Mouse (Mus musculus) heart, embryonic 16.5 days (tissue): ENCODE data around the gene Zar1. TPM values are rescaled to one million over a fixed set of nuclear protein-coding genes. Genes with fewer than 3 reads are reported as not detected.
A peak's percentile ranks its signal among the peaks of the same experiment; 100 is the strongest.
"Not testable (repeated sequence)": the region's sequence is repeated elsewhere in the genome, so short reads cannot be mapped to it uniquely, and the experiment has no call there.

Experiments used
- ATAC-seq: fragments of 200-750 bp; cut with Nextera tagmentation; replicated peaks from 2 replicates; pipeline ENCODE4 v1.8.0; 2017; ENCODE audit warnings: moderate number of reproducible peaks; ENCODE audit not compliant: insufficient read depth, low FRiP score; ENCODE audit errors: extremely low read depth
- H3K27ac ChIP-seq: fragments of 300-500 bp; sonication (generic); 2 replicates; pipeline ENCODE4 v1.5.1; 2014; ENCODE audit warnings: mild to moderate bottlenecking, low read length, control low read depth, moderate library complexity
- H3K27me3 ChIP-seq: fragments of 300-500 bp; sonication (generic); 2 replicates; pipeline ENCODE4 v1.6.1; 2014; ENCODE audit warnings: low read length, mixed read lengths; ENCODE audit not compliant: control insufficient read depth, insufficient read depth
- H3K36me3 ChIP-seq: fragments of 300-500 bp; sonication (generic); 2 replicates; pipeline ENCODE4 v1.6.1; 2014; ENCODE audit not compliant: control insufficient read depth, insufficient read depth
- H3K4me1 ChIP-seq: fragments of 300-500 bp; sonication (generic); 2 replicates; pipeline ENCODE4 v1.6.1; 2014; ENCODE audit warnings: low read length, mixed read lengths; ENCODE audit not compliant: control insufficient read depth, insufficient read depth
- H3K4me2 ChIP-seq: fragments of 300-500 bp; sonication (generic); 2 replicates; pipeline ENCODE4 v1.6.1; 2014; ENCODE audit warnings: low read depth, mild to moderate bottlenecking, control low read depth, low read length
- H3K4me3 ChIP-seq: fragments of 300-500 bp; sonication (generic); 2 replicates; pipeline ENCODE4 v1.5.1; 2014; ENCODE audit warnings: mild to moderate bottlenecking, control low read depth, low read length
- H3K9ac ChIP-seq: fragments of 300-500 bp; sonication (generic); 2 replicates; pipeline ENCODE4 v1.6.1; 2014; ENCODE audit warnings: low read length, control low read depth
- H3K9me3 ChIP-seq: fragments of 300-500 bp; sonication (generic); replicated peaks from 2 replicates; pipeline ENCODE4 v1.6.1; 2016; ENCODE audit warnings: low read length; ENCODE audit not compliant: control insufficient read depth
- WGBS: fragments of 180-500 bp; shearing (Covaris S2); extraction: QIAGEN DNeasy Blood & Tissue Kit; methylation state at CpG from one replicate; pipeline ENCODE4 v1.1.7; 2014; 5-methylcytosine and 5-hydroxymethylcytosine counted together
- polyA plus RNA-seq: library from polyadenylated mRNA; unstranded; fragments of >200 nt; fragmentation: Nextera tagmentation; extraction: Ambion mirVana; gene quantifications from 2 replicates; pipeline ENCODE4 v1.2.1, GENCODE M21; 2015

Gene Zar1
- polyA plus RNA-seq, 1 experiment from 2014 or later: 0.12 TPM

GRCm38 (mm10) chr5:72580088-72580969, 725 bp downstream of the Zar1 start:
- not testable (repeated sequence) for H3K36me3 ChIP-seq, H3K27me3 ChIP-seq, H3K9me3 ChIP-seq, H3K4me1 ChIP-seq, H3K27ac ChIP-seq
- peak; percentile 52; the same call in 1 of the 2 replicates for ATAC-seq
- H3K4me3 ChIP-seq: peak overlapping the region; percentile 57
- WGBS: 5% methylated on average over 59 of the region's 73 CpGs
- H3K9ac ChIP-seq: peak overlapping the region; percentile 47
- peak overlapping the region; percentile 82 for H3K4me2 ChIP-seq

DNA sequence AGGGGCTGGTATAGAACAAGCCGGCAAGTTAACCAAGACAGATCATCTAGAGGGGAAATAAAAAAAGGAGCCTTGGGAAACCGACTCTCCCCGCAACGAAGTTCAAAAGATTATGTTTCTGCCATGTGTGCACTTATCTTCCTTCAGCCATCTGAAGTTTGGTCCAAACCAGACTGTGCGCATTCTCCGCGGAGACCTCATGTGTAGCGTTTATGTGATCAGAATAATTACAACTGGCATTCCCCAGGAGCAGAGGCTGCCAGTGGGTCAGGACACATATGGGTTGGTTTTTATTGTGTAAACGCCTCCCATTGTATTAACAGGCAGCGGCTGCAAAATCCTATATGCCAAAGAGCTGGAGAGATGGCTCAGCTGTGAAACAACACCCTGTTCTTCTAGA, 1.5 kb downstream of the Zar1 start:
- H3K36me3 ChIP-seq, ATAC-seq, H3K27ac ChIP-seq, H3K9ac ChIP-seq, H3K27me3 ChIP-seq, H3K9me3 ChIP-seq, H3K4me3 ChIP-seq, H3K4me2 ChIP-seq, H3K4me1 ChIP-seq: not testable (repeated sequence)
- WGBS: 66% methylated on average over 10 of the region's 10 CpGs

DNA sequence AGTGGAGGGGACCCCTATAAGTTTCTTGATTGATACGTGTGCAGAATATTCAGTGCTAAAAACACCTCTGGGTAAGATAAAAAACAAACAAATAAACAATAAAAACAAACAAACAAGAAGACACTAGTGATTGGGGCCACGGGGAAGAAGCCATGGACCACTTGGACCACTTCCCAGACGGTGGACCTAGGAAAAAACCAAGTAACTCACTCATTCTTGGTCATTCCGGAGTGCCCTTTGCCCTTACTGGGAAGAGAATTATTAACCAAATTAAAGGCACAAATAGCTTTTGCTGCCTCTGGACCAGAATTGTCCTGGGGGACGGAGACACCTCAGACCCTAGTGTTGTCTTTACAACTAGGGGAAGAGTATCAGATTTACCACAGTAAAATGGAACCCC, 15.4 kb downstream of the Zar1 start:
- Histone ChIP-seq H3K9me3 (peaks cover 16% of the 10 kb centered on the region), H3K4me1 (no peaks in the 10 kb centered on the region), H3K4me3 (no peak overlapping the region), H3K4me2 (no peak overlapping the region), H3K9ac (no peak overlapping the region), H3K27ac (no peak overlapping the region), H3K27me3 (no peaks in the 10 kb centered on the region), H3K36me3 (no peaks in the 10 kb centered on the region)
- no peak for ATAC-seq
- 88% methylated on average over 5 of the region's 5 CpGs for WGBS

- 41% methylated on average over 2 of the region's 2 CpGs for WGBS
- H3K4me3 ChIP-seq, H3K27me3 ChIP-seq, ATAC-seq, H3K9ac ChIP-seq, H3K9me3 ChIP-seq, H3K36me3 ChIP-seq, H3K4me1 ChIP-seq, H3K27ac ChIP-seq, H3K4me2 ChIP-seq: not testable (repeated sequence)
Measured at GRCm38 (mm10) chr5:72563183-72563582, 17.9 kb downstream of the Zar1 start.

GRCm38 (mm10) chr5:72560976-72561628, 20.0 kb downstream of the Zar1 start:
- Histone ChIP-seq H3K4me3 (no peak overlapping the region), H3K9me3 (peaks cover 3% of the 10 kb centered on the region; the same call in 1 of the 2 replicates), H3K4me1 (peaks cover 6% of the 10 kb centered on the region), H3K9ac (no peak overlapping the region), H3K27ac (no peak overlapping the region), H3K36me3 (no peaks in the 10 kb centered on the region), H3K27me3 (no peaks in the 10 kb centered on the region), H3K4me2 (no peak overlapping the region)
- WGBS: 50% methylated on average over 3 of the region's 3 CpGs
- no peak for ATAC-seq

GRCm38 (mm10) chr5:72559544-72560049, 21.5 kb downstream of the Zar1 start, which contains the start of gene Nfxl1:
TSS of gene Nfxl1 (minus strand) at chr5:72559684.
- ATAC-seq: peak; percentile 95
- Histone ChIP-seq H3K27ac (0 out of 2 replicates have a peak within 1 kb of the TSS, but pooled peaks have one; percentile 23), H3K4me2 (peak within 1 kb of the TSS; percentile 77), H3K4me3 (peak within 1 kb of the TSS; percentile 60), H3K9ac (peak within 1 kb of the TSS; percentile 74), H3K9me3 (peaks cover 3% of the 10 kb centered on the region; the same call in 1 of the 2 replicates), H3K36me3 (peaks cover 3% of the 10 kb centered on the region; the same call in 1 of the 2 replicates), H3K27me3 (no peaks in the 10 kb centered on the region), H3K4me1 (peaks cover 6% of the 10 kb centered on the region)
- WGBS: under 1% methylated on average over 42 of the region's 42 CpGs

- Histone ChIP-seq H3K4me2 (peak overlapping the region; percentile 77), H3K4me1 (peaks cover 6% of the 10 kb centered on the region), H3K27me3 (no peaks in the 10 kb centered on the region), H3K4me3 (peak overlapping the region; percentile 60), H3K9ac (peak overlapping the region; percentile 73), H3K27ac (0 out of 2 replicates have a peak overlapping the region, but pooled peaks have one; percentile 23), H3K36me3 (peaks cover 3% of the 10 kb centered on the region; the same call in 1 of the 2 replicates), H3K9me3 (peaks cover 2% of the 10 kb centered on the region; the same call in 1 of the 2 replicates)
- ATAC-seq: peak; percentile 62
- under 1% methylated on average over 57 of the region's 57 CpGs for WGBS
Measured at GRCm38 (mm10) chr5:72558716-72559526, 22.1 kb downstream of the Zar1 start.

GRCm38 (mm10) chr5:72556245-72556644, 24.8 kb downstream of the Zar1 start:
- Histone ChIP-seq H3K36me3 (peaks cover 8% of the 10 kb centered on the region), H3K4me1 (peaks cover 6% of the 10 kb centered on the region), H3K27me3 (no peaks in the 10 kb centered on the region), H3K4me3 (no peak overlapping the region), H3K4me2 (no peak overlapping the region), H3K9me3 (no peaks in the 10 kb centered on the region), H3K27ac (no peak overlapping the region), H3K9ac (no peak overlapping the region)
- 92% methylated on average over 3 of the region's 3 CpGs for WGBS
- no peak for ATAC-seq
